Mouse (Mus musculus) layer of hippocampus, postnatal 10 days (tissue): ENCODE measurements at regions not wholly inside any gene's neighbourhood (a gene's known extent, or its start where the extent isn't known, plus 50 kb on each side); places are given as distances from the start of the nearest gene placed in this dataset.

Experiments
- DNase-seq, 2 experiments: peaks; one replicate each; pipeline ENCODE4 v3.0.0; 2021; ENCODE audit warnings: low spot score in 2 of 2

DNA sequence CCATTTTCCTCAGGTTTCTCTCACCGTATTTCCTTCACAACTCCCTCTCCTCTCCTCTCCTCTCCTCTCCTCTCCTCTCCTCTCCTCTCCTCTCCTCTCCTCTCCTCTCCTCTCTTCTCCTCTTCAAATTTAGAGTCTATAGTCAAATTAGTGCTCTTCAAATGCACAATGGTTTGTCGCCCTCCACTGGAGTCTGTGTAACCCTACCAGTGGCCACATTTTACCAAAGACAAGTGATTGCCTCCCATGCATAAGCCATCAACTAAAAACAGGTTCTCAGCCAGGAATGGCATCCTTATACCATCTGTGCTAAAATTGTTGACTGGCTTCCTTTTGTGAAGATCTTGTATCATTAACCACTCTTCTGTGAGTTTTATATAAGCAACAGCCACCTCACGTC, 979.5 kb upstream of the Adam24 start:
- peak; percentile 12 to 24 for DNase-seq

DNA sequence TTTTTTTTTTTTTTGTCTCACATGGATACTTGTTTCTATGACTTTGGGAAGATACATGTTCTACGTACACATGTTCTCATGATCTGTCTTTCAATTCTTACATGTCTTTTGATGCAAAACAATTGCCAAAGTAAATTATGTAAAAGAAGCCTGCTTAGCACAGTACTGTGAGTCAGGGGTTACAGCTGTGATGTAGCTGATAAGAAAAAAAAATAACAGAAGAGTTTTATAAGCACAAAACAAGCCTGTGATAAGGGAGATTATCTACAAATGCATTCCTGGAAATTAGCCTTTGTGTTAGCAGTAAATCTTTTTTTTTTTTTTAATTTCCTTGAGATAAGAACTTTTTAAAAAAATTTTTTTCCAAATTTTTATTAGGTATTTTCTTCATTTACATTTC, 969.0 kb upstream of the Adam24 start:
- DNase-seq: no peak

DNA sequence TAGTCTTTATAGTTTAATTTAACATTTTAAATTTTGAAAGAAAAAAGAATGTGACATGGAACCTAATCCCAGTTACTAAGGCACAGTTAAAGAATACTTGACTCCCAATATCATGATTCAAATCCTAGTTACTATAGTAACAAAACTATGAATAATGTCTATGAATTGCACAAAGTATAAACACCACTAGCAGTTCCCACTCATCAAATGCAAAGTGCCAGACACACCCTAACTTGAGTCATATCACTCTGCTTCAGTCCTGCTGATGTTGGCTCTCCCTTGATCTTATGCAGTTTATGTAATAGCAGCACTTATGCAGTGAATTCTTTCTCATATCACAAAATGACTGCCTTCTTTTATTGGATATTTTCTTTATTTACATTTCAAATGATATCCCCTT, 932.5 kb upstream of the Adam24 start:
- DNase-seq: no peak

DNA sequence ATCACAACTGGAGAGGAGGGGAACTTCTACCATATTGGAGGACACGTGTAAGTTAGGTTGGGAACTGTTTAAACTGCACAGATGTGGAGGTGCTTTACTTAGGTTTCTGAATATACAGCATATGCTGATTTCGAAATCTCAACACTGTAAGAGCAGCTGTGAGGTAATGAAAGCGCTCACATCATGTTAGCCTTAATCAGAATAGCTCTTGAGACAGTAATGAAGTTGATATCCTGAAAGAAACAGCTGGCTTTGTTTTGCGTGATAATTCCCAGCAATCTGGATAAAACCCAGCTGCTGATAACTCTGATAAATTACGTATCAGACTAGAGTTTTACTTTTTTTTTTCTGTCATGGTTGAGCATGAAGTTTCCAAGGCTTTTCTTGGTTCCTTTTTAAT, 928.7 kb upstream of the Adam24 start:
- no peak for DNase-seq

DNA sequence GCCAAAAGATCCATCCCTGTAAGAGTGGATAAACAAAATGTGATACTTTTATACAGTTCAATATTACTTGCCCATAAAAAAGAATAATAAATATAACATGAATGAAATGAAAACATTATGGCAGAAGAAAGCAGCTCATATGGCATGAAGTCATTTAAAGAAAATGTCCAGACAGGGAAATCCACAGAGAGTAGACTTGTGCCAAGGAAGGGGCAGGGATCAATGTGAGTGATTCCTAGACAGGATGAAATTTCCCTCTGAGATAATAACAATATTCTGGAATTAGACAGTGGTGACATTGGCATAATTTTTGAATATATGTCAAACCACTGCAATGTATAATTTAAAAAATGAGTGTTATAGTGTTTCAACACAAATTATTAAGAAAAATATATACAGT, 915.0 kb upstream of the Adam24 start:
- no peak for DNase-seq

DNA sequence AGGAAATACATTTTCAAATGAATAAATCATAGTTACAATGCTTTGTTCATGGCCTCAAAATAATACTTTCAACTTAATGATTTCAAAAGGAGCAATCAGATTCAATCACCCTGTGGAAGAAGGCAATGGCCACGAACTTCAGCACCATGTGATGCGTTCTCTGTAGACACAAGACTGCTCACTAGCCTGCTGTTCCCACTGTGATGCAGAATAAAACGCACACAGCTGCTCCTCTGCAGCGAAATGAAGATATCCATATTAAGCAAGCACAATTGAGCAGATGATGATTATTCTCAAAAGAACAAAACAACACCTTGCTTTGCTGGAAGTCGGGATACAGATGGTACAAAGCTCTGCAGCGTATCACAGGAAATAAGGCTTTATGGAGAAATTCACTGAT, 895.4 kb upstream of the Adam24 start:
- no peak for DNase-seq

DNA sequence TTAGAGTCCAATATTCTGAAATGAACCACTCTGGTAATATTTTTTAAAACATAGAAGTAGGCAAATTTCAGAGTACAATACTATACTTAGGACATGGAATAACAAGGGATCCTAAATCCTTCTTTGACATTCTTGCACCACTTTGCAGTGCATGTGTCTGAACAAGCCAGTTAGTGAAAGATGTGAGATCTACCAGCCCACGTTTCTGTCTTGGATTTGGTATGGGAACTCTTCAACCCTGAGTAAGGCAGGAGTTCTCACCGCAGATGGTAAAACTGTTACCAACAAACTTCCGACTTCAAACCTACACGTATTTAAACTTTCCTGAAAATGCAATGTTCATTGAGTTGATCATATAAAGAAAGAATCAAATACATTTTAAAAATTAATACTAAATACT, 894.7 kb upstream of the Adam24 start:
- DNase-seq: no peak

DNA sequence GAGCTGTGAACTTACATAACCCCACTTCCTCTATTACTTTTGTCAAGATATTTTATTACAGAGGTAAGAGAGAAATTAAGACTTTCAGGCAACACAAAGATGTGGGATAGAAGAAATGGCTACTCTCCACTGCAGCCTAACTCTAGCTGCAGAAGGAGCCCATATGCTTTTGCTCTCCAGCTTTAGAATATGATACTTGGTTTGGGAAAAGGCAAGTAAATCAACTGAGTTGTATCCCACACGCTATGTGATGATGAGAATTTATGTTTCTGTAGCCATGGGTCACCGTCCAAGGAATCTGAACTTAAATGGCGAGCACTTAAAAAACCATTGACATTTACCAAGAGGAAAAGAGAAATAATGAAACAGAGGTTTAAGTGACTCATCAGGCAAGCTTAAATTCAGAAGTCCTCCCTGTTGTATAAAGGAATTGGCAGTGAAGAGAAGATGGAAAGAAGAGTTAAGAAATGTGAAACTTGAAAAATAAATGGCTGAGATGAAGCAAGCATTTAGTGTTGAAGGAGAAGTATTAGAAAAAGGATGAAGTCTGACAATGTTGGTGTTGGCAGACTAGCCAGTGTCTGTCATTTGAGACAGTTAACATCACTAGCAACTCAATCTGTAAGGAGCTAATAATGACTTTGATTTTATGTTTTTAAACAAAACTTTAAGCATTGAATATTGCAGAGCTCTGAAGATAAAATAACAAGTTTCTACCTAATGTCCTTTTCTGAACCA, 893.3 kb upstream of the Adam24 start:
- no peak for DNase-seq

DNA sequence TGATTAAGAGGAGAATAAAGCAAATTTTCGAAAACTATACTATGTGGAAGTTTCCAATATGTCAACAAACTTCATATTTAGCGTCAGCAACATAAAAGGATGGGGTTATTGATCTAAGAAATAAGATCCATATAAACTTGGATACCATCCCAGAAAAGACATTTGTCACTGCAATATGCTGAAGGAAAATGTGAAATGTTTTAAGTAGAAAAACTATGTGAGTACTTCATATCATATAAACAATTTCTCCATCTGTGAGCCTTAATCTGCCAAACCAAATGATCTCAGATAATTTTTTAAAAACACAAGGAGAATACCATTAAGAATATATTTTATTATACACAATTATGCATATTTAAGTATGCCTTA, 892.7 kb upstream of the Adam24 start:
- no peak for DNase-seq
